11 mouse cellular contexts compared by ENCODE assay signal in genomic region chr12:83337077-83337775, GRCm38 (mm10).
DNase-seq lines count a peak whose midpoint lies in the region; ATAC-seq and TF ChIP-seq lines count a peak whose summit lies in the region.
"Had no signal": no experiment of that assay in that cellular context is flagged by ENCODE, and none has a peak within 500 bp of the region (broad histone marks: within the 10 kb centered on the region; RNA-seq: fewer than 3 reads in every experiment).

No protein-coding gene starts in this region.

- peaks cover 15% of the 10 kb centered on the region for H3K4me1 ChIP-seq in forebrain, postnatal 0 days (ENCODE audit: insufficient read depth)
- H3K4me1 ChIP-seq in midbrain, embryonic 12.5 days, result peaks cover 18% of the 10 kb centered on the region

- no peaks in the 10 kb centered on the region for H3K36me3 ChIP-seq in forebrain, postnatal 0 days (ENCODE audit: insufficient read depth)
- H3K36me3 ChIP-seq in midbrain, embryonic 12.5 days, result no peaks in the 10 kb centered on the region

- peak overlapping the region; percentile 22; the same call in 1 of the 2 replicates for H3K27ac ChIP-seq in forebrain, postnatal 0 days (ENCODE audit: low read depth, low read length)
- peak overlapping the region; percentile 71 for H3K27ac ChIP-seq in midbrain, embryonic 12.5 days (replicated peaks)

- H3K4me2 ChIP-seq in forebrain, postnatal 0 days (ENCODE audit: low read depth), result 0 out of 2 replicates have a peak overlapping the region, but pooled peaks have one; percentile 5
- 0 out of 2 replicates have a peak overlapping the region, but pooled peaks have one; percentile 5 for H3K4me2 ChIP-seq in midbrain, embryonic 12.5 days (replicated peaks)
- H3K4me2 ChIP-seq: liver, embryonic 11.5 days had no signal

- 13% methylated on average over 13 of the region's 13 CpGs for WGBS in forebrain, postnatal 0 days
- WGBS in midbrain, embryonic 12.5 days, result 26% methylated on average over 13 of the region's 13 CpGs

- intact Hi-C loops in gastrocnemius, postnatal 36 days (cut with DNase I), result no loop called here

- peak; percentile 40 for ATAC-seq in forebrain, postnatal 0 days
- peak; percentile 49; the same call in 1 of the 2 replicates for ATAC-seq in midbrain, embryonic 12.5 days (ENCODE audit: low FRiP score, low read depth)
- ATAC-seq in erythroblast, adult 5-6 weeks (replicated peaks; ENCODE audit: low FRiP score, poor library complexity, severe bottlenecking), result no peak
- ATAC-seq: CD4-positive, CD25-positive, alpha-beta regulatory T cell, adult 4 months had no signal

- peak; percentile 24 for DNase-seq in embryo, embryonic 10 days (ENCODE audit: low spot score)
- no peak for DNase-seq in embryo, embryonic 9.5 days (ENCODE audit: extremely low spot score)
- peak; percentile 84 for DNase-seq in MN1 (ENCODE audit: low spot score)
- no peak for DNase-seq in forebrain, postnatal 0 days
- DNase-seq in gastrocnemius, postnatal 36 days, result no peak
- no peak for DNase-seq in lung, postnatal 25 days (ENCODE audit: low spot score)

- H3K27me3 ChIP-seq in forebrain, postnatal 0 days (ENCODE audit: insufficient read depth, low read length), result no peaks in the 10 kb centered on the region
- H3K27me3 ChIP-seq in midbrain, embryonic 12.5 days, result no peaks in the 10 kb centered on the region
- H3K27me3 ChIP-seq: megakaryocyte, embryonic 14.5 days had no signal

- no peaks in the 10 kb centered on the region for H3K9me3 ChIP-seq in forebrain, postnatal 0 days (ENCODE audit: low read length)
- no peaks in the 10 kb centered on the region for H3K9me3 ChIP-seq in midbrain, embryonic 12.5 days

- H3K4me3 ChIP-seq in forebrain, postnatal 0 days (ENCODE audit: low read depth, low read length), result no peak overlapping the region
- no peak overlapping the region for H3K4me3 ChIP-seq in midbrain, embryonic 12.5 days

- TF ChIP-seq CTCF in forebrain, postnatal 0 days (IDR thresholded peaks at IDR 0.05; ENCODE audit: low read depth), result no peak

- peak overlapping the region; percentile 6 for H3K9ac ChIP-seq in forebrain, postnatal 0 days
- no peak overlapping the region for H3K9ac ChIP-seq in midbrain, embryonic 12.5 days (replicated peaks)

Comparison
In these comparisons a context has a peak if more than half of its experiments do, and no peak if none do; other contexts are left out.
1. DNase-seq: peak in embryo, embryonic 10 days (single experiment) and MN1 (single experiment); none in embryo, embryonic 9.5 days (single experiment), forebrain, postnatal 0 days (single experiment), gastrocnemius, postnatal 36 days (0 of 2) and lung, postnatal 25 days (single experiment).